Mouse (Mus musculus): ENCODE results near the gene Hadha. TPM values are rescaled to one million over a fixed set of nuclear protein-coding genes. Genes with fewer than 3 reads are reported as not detected.

Gene Hadha
- polyA plus RNA-seq, 1 experiment from 2014 or later = 136 TPM

- H3K4me1 ChIP-seq = peaks cover 3% of the 10 kb centered on the region; the same call in 1 of the 2 replicates
- H3K4me3 ChIP-seq = no peak overlapping the region
- DNase-seq (ENCODE audit: low spot score) = no peak
- no peaks in the 10 kb centered on the region for H3K27me3 ChIP-seq (ENCODE audit: insufficient read depth, poor library complexity, severe bottlenecking)
- 90% methylated on average over 6 of the region's 6 CpGs for WGBS
- no peak overlapping the region for H3K27ac ChIP-seq
- H3K36me3 ChIP-seq = peaks cover 62% of the 10 kb centered on the region
- no peaks in the 10 kb centered on the region for H3K9me3 ChIP-seq
These were observed 8.4 kb downstream of the Hadha start for GRCm38 (mm10) chr5:30146526-30146925.

GRCm38 (mm10) chr5:30138193-30138592, 16.8 kb downstream of the Hadha start:
- DNase-seq (ENCODE audit: low spot score) = no peak
- Histone ChIP-seq H3K9me3 (no peaks in the 10 kb centered on the region), H3K27ac (no peak overlapping the region), H3K27me3 (ENCODE audit: insufficient read depth, poor library complexity, severe bottlenecking) (no peaks in the 10 kb centered on the region), H3K36me3 (peaks cover 96% of the 10 kb centered on the region), H3K4me1 (no peaks in the 10 kb centered on the region), H3K4me3 (no peak overlapping the region)
- 91% methylated on average over 4 of the region's 4 CpGs for WGBS

- DNase-seq (ENCODE audit: low spot score) = peak; percentile 57
- Histone ChIP-seq H3K36me3 (peaks cover 96% of the 10 kb centered on the region), H3K27me3 (ENCODE audit: insufficient read depth, poor library complexity, severe bottlenecking) (no peaks in the 10 kb centered on the region), H3K4me3 (no peak overlapping the region), H3K9me3 (no peaks in the 10 kb centered on the region), H3K27ac (no peak overlapping the region), H3K4me1 (no peaks in the 10 kb centered on the region)
- 92% methylated on average over 9 of the region's 9 CpGs for whole genome bisulfite sequencing
These were observed 17.7 kb downstream of the Hadha start for GRCm38 (mm10) chr5:30137271-30137670.

- DNase-seq (ENCODE audit: low spot score) = peak; percentile 68
- Histone ChIP-seq H3K27me3 (ENCODE audit: insufficient read depth, poor library complexity, severe bottlenecking) (no peaks in the 10 kb centered on the region), H3K36me3 (peaks cover 94% of the 10 kb centered on the region), H3K27ac (no peak overlapping the region), H3K9me3 (no peaks in the 10 kb centered on the region), H3K4me1 (no peaks in the 10 kb centered on the region), H3K4me3 (no peak overlapping the region)
- 87% methylated on average over 11 of the region's 11 CpGs for WGBS
These were observed 19.2 kb downstream of the Hadha start for GRCm38 (mm10) chr5:30135711-30136231.

- DNase-seq (ENCODE audit: low spot score) = no peak
- Histone ChIP-seq H3K4me1 (no peaks in the 10 kb centered on the region), H3K27ac (no peak overlapping the region), H3K4me3 (no peak overlapping the region), H3K9me3 (no peaks in the 10 kb centered on the region), H3K36me3 (peaks cover 93% of the 10 kb centered on the region), H3K27me3 (ENCODE audit: insufficient read depth, poor library complexity, severe bottlenecking) (no peaks in the 10 kb centered on the region)
- 91% methylated on average over 2 of the region's 2 CpGs for WGBS
These were observed 22.8 kb downstream of the Hadha start for GRCm38 (mm10) chr5:30132173-30132572.

- H3K36me3 ChIP-seq = peaks cover 95% of the 10 kb centered on the region
These were observed 23.7 kb downstream of the Hadha start for GRCm38 (mm10) chr5:30131246-30131645.

GRCm38 (mm10) chr5:30128680-30129079, 26.3 kb downstream of the Hadha start:
- DNase-seq (ENCODE audit: low spot score) = peak; percentile 63
- 91% methylated on average over 6 of the region's 6 CpGs for WGBS
- Histone ChIP-seq H3K27me3 (ENCODE audit: insufficient read depth, poor library complexity, severe bottlenecking) (no peaks in the 10 kb centered on the region), H3K27ac (no peak overlapping the region), H3K4me1 (no peaks in the 10 kb centered on the region), H3K36me3 (peaks cover 95% of the 10 kb centered on the region), H3K9me3 (no peaks in the 10 kb centered on the region), H3K4me3 (no peak overlapping the region)

More at GRCm38 (mm10) chr5:30131246-30131645, 23.7 kb downstream of the Hadha start:
- H3K27ac ChIP-seq = no peak overlapping the region
- no peak overlapping the region for H3K4me3 ChIP-seq
- no peaks in the 10 kb centered on the region for H3K4me1 ChIP-seq
- no peaks in the 10 kb centered on the region for H3K27me3 ChIP-seq (ENCODE audit: insufficient read depth, poor library complexity, severe bottlenecking)
- WGBS = 93% methylated on average over 4 of the region's 4 CpGs
- H3K9me3 ChIP-seq = no peaks in the 10 kb centered on the region
- no peak for DNase-seq (ENCODE audit: low spot score)

- Histone ChIP-seq H3K36me3 (peaks cover 95% of the 10 kb centered on the region), H3K4me3 (no peak overlapping the region), H3K4me1 (no peaks in the 10 kb centered on the region), H3K9me3 (no peaks in the 10 kb centered on the region), H3K27me3 (ENCODE audit: insufficient read depth, poor library complexity, severe bottlenecking) (no peaks in the 10 kb centered on the region), H3K27ac (no peak overlapping the region)
- WGBS = 89% methylated on average over 13 of the region's 13 CpGs
- DNase-seq (ENCODE audit: low spot score) = peak; percentile 71
These were observed 26.9 kb downstream of the Hadha start for GRCm38 (mm10) chr5:30127921-30128597.

GRCm38 (mm10) chr5:30126756-30127155, 28.2 kb downstream of the Hadha start:
- no peak overlapping the region for H3K27ac ChIP-seq
- DNase-seq (ENCODE audit: low spot score) = no peak
- no peak overlapping the region for H3K4me3 ChIP-seq
- H3K9me3 ChIP-seq = no peaks in the 10 kb centered on the region
- no peaks in the 10 kb centered on the region for H3K27me3 ChIP-seq (ENCODE audit: insufficient read depth, poor library complexity, severe bottlenecking)
- H3K4me1 ChIP-seq = no peaks in the 10 kb centered on the region
- WGBS = 88% methylated on average over 7 of the region's 7 CpGs
- H3K36me3 ChIP-seq = peaks cover 95% of the 10 kb centered on the region

- WGBS = 51% methylated on average over 5 of the region's 5 CpGs
- Histone ChIP-seq H3K4me3 (no peak overlapping the region), H3K27me3 (ENCODE audit: insufficient read depth, poor library complexity, severe bottlenecking) (no peaks in the 10 kb centered on the region), H3K36me3 (peaks cover 99% of the 10 kb centered on the region), H3K9me3 (no peaks in the 10 kb centered on the region), H3K4me1 (no peaks in the 10 kb centered on the region), H3K27ac (no peak overlapping the region)
- no peak for DNase-seq (ENCODE audit: low spot score)
These were observed 29.4 kb downstream of the Hadha start for GRCm38 (mm10) chr5:30125587-30125986.

GRCm38 (mm10) chr5:30122481-30122880, 32.5 kb downstream of the Hadha start:
- H3K27me3 ChIP-seq (ENCODE audit: insufficient read depth, poor library complexity, severe bottlenecking) = 0 out of 2 replicates have a peak, but pooled peaks cover under 1% of the 10 kb centered on the region
- H3K4me3 ChIP-seq = no peak overlapping the region
- H3K9me3 ChIP-seq = no peaks in the 10 kb centered on the region
- peaks cover 99% of the 10 kb centered on the region for H3K36me3 ChIP-seq
- H3K27ac ChIP-seq = no peak overlapping the region
- H3K4me1 ChIP-seq = no peaks in the 10 kb centered on the region
- DNase-seq (ENCODE audit: low spot score) = peak; percentile 72
- WGBS = 88% methylated on average over 6 of the region's 6 CpGs

- Histone ChIP-seq H3K4me3 (no peak overlapping the region), H3K27ac (no peak overlapping the region), H3K4me1 (no peaks in the 10 kb centered on the region), H3K36me3 (peaks cover 86% of the 10 kb centered on the region), H3K27me3 (ENCODE audit: insufficient read depth, poor library complexity, severe bottlenecking) (peaks cover 23% of the 10 kb centered on the region), H3K9me3 (no peaks in the 10 kb centered on the region)
- 87% methylated on average over 7 of the region's 7 CpGs for WGBS
- no peak for DNase-seq (ENCODE audit: low spot score)
These were observed 34.9 kb downstream of the Hadha start for GRCm38 (mm10) chr5:30120106-30120505.

- 83% methylated on average over 6 of the region's 6 CpGs for WGBS
- H3K27me3 ChIP-seq (ENCODE audit: insufficient read depth, poor library complexity, severe bottlenecking) = peaks cover 33% of the 10 kb centered on the region
- H3K36me3 ChIP-seq = peaks cover 76% of the 10 kb centered on the region
- no peak overlapping the region for H3K27ac ChIP-seq
- no peak for DNase-seq (ENCODE audit: low spot score)
- H3K9me3 ChIP-seq = no peaks in the 10 kb centered on the region
- peaks cover 8% of the 10 kb centered on the region for H3K4me1 ChIP-seq
- no peak overlapping the region for H3K4me3 ChIP-seq
These were observed 35.8 kb downstream of the Hadha start for GRCm38 (mm10) chr5:30119163-30119562.

Data from heart, embryonic 10.5 days (tissue).